Mouse (Mus musculus): ENCODE measurements around the gene Tmem52. TPM values are rescaled to one million over a fixed set of nuclear protein-coding genes. Genes with fewer than 3 reads are reported as not detected.
"Not testable (repeated sequence)": the region's sequence is repeated elsewhere in the genome, so short reads cannot be mapped to it uniquely, and the experiment has no call there.

Tmem52 gene
- not detected in 2 replicates for polyA plus RNA-seq (2015; fragmentation: Nextera tagmentation; extraction: Ambion mirVana)

- peak within 1 kb of the TSS; percentile 50 for H3K9ac ChIP-seq
- no peak for ATAC-seq (ENCODE audit: extremely low read depth, insufficient number of reproducible peaks, low FRiP score, low TSS enrichment)
- peaks cover 15% of the 10 kb centered on the region for H3K4me1 ChIP-seq
Measured at GRCm38 (mm10) chr4:155468952-155469351, at the start of gene Tmem52. Gene Tmem52, plus strand, starts transcription at chr4:155469114.

GRCm38 (mm10) chr4:155420137-155420536, 48.8 kb upstream of the Tmem52 start:
- ATAC-seq (ENCODE audit: extremely low read depth, insufficient number of reproducible peaks, low FRiP score, low TSS enrichment) = no peak
- Histone ChIP-seq H3K9me3 (no peaks in the 10 kb centered on the region), H3K4me1 (no peaks in the 10 kb centered on the region), H3K9ac (no peak overlapping the region), H3K27me3 (replicated peaks) (no peaks in the 10 kb centered on the region; the same call in 1 of the 2 replicates), H3K27ac (replicated peaks) (no peak overlapping the region), H3K4me3 (no peak overlapping the region), H3K4me2 (no peak overlapping the region), H3K36me3 (no peaks in the 10 kb centered on the region)
- WGBS = 81% methylated on average over 3 of the region's 3 CpGs

More at GRCm38 (mm10) chr4:155468952-155469351, at the start of gene Tmem52:
- Histone ChIP-seq H3K27me3 (replicated peaks) (peaks cover 55% of the 10 kb centered on the region), H3K4me2 (peak within 1 kb of the TSS; percentile 66), H3K4me3 (peak within 1 kb of the TSS; percentile 44), H3K9me3 (no peaks in the 10 kb centered on the region), H3K36me3 (no peaks in the 10 kb centered on the region), H3K27ac (replicated peaks) (no peak within 1 kb of the TSS)
- WGBS = 13% methylated on average over 21 of the region's 21 CpGs

GRCm38 (mm10) chr4:155421412-155422370, 47.2 kb upstream of the Tmem52 start:
- not testable (repeated sequence) for H3K27ac ChIP-seq (replicated peaks); H3K9ac ChIP-seq; H3K4me1 ChIP-seq; H3K4me3 ChIP-seq; H3K27me3 ChIP-seq (replicated peaks); H3K4me2 ChIP-seq; ATAC-seq (ENCODE audit: extremely low read depth, insufficient number of reproducible peaks, low FRiP score, low TSS enrichment); H3K9me3 ChIP-seq; H3K36me3 ChIP-seq
- 76% methylated on average over 21 of the region's 30 CpGs for WGBS

- Histone ChIP-seq H3K9ac (no peak overlapping the region), H3K27me3 (replicated peaks) (no peaks in the 10 kb centered on the region; the same call in 1 of the 2 replicates), H3K4me3 (no peak overlapping the region), H3K4me2 (no peak overlapping the region), H3K27ac (replicated peaks) (no peak overlapping the region), H3K36me3 (no peaks in the 10 kb centered on the region), H3K9me3 (no peaks in the 10 kb centered on the region), H3K4me1 (no peaks in the 10 kb centered on the region)
- WGBS = 71% methylated on average over 5 of the region's 5 CpGs
- no peak for ATAC-seq (ENCODE audit: extremely low read depth, insufficient number of reproducible peaks, low FRiP score, low TSS enrichment)
Measured at GRCm38 (mm10) chr4:155423988-155424387, 44.9 kb upstream of the Tmem52 start.

- ATAC-seq (ENCODE audit: extremely low read depth, insufficient number of reproducible peaks, low FRiP score, low TSS enrichment) = no peak
- 73% methylated on average over 6 of the region's 6 CpGs for WGBS
- no peak overlapping the region for H3K4me2 ChIP-seq
- H3K27ac ChIP-seq (replicated peaks) = no peak overlapping the region
- H3K36me3 ChIP-seq = no peaks in the 10 kb centered on the region
- H3K27me3 ChIP-seq (replicated peaks) = no peaks in the 10 kb centered on the region; the same call in 1 of the 2 replicates
- no peak overlapping the region for H3K9ac ChIP-seq
- H3K9me3 ChIP-seq = no peaks in the 10 kb centered on the region
- H3K4me1 ChIP-seq = no peaks in the 10 kb centered on the region
- H3K4me3 ChIP-seq = no peak overlapping the region
Measured at GRCm38 (mm10) chr4:155426272-155426671, 42.6 kb upstream of the Tmem52 start.

GRCm38 (mm10) chr4:155428442-155428841, 40.5 kb upstream of the Tmem52 start:
- Histone ChIP-seq H3K4me1 (no peaks in the 10 kb centered on the region), H3K9me3 (no peaks in the 10 kb centered on the region), H3K4me3 (no peak overlapping the region), H3K36me3 (no peaks in the 10 kb centered on the region), H3K27ac (replicated peaks) (no peak overlapping the region), H3K4me2 (no peak overlapping the region), H3K27me3 (replicated peaks) (no peaks in the 10 kb centered on the region; the same call in 1 of the 2 replicates), H3K9ac (no peak overlapping the region)
- ATAC-seq (ENCODE audit: extremely low read depth, insufficient number of reproducible peaks, low FRiP score, low TSS enrichment) = no peak

GRCm38 (mm10) chr4:155429202-155429601, 39.7 kb upstream of the Tmem52 start:
- Histone ChIP-seq H3K36me3 (no peaks in the 10 kb centered on the region), H3K4me2 (no peak overlapping the region), H3K27ac (replicated peaks) (no peak overlapping the region), H3K4me1 (no peaks in the 10 kb centered on the region), H3K9ac (no peak overlapping the region), H3K4me3 (no peak overlapping the region), H3K27me3 (replicated peaks) (no peaks in the 10 kb centered on the region), H3K9me3 (no peaks in the 10 kb centered on the region)
- no peak for ATAC-seq (ENCODE audit: extremely low read depth, insufficient number of reproducible peaks, low FRiP score, low TSS enrichment)
- 72% methylated on average over 3 of the region's 3 CpGs for whole genome bisulfite sequencing

GRCm38 (mm10) chr4:155432358-155432757, 36.6 kb upstream of the Tmem52 start:
- Histone ChIP-seq H3K4me3 (no peak overlapping the region), H3K27me3 (replicated peaks) (no peaks in the 10 kb centered on the region; the same call in 1 of the 2 replicates), H3K4me2 (no peak overlapping the region), H3K9me3 (no peaks in the 10 kb centered on the region), H3K36me3 (no peaks in the 10 kb centered on the region), H3K9ac (no peak overlapping the region), H3K4me1 (no peaks in the 10 kb centered on the region), H3K27ac (replicated peaks) (no peak overlapping the region)
- no peak for ATAC-seq (ENCODE audit: extremely low read depth, insufficient number of reproducible peaks, low FRiP score, low TSS enrichment)
- 62% methylated on average over 6 of the region's 6 CpGs for whole genome bisulfite sequencing

- Histone ChIP-seq H3K27ac (replicated peaks) (no peak overlapping the region), H3K9ac (no peak overlapping the region), H3K4me3 (no peak overlapping the region), H3K36me3 (no peaks in the 10 kb centered on the region), H3K27me3 (replicated peaks) (no peaks in the 10 kb centered on the region; the same call in 1 of the 2 replicates), H3K9me3 (no peaks in the 10 kb centered on the region), H3K4me1 (no peaks in the 10 kb centered on the region), H3K4me2 (no peak overlapping the region)
- ATAC-seq (ENCODE audit: extremely low read depth, insufficient number of reproducible peaks, low FRiP score, low TSS enrichment) = no peak
- 57% methylated on average over 5 of the region's 5 CpGs for WGBS
Measured at GRCm38 (mm10) chr4:155433993-155434392, 34.9 kb upstream of the Tmem52 start.

- H3K27me3 ChIP-seq (replicated peaks) = 0 out of 2 replicates have a peak, but pooled peaks cover 3% of the 10 kb centered on the region
- H3K27ac ChIP-seq (replicated peaks) = no peak overlapping the region
- no peak for ATAC-seq (ENCODE audit: extremely low read depth, insufficient number of reproducible peaks, low FRiP score, low TSS enrichment)
- no peaks in the 10 kb centered on the region for H3K36me3 ChIP-seq
- H3K4me1 ChIP-seq = no peaks in the 10 kb centered on the region
- no peak overlapping the region for H3K9ac ChIP-seq
- no peak overlapping the region for H3K4me3 ChIP-seq
- WGBS = 60% methylated on average over 3 of the region's 3 CpGs
- no peak overlapping the region for H3K4me2 ChIP-seq
- no peaks in the 10 kb centered on the region for H3K9me3 ChIP-seq
Measured at GRCm38 (mm10) chr4:155442808-155443207, 26.1 kb upstream of the Tmem52 start.

GRCm38 (mm10) chr4:155451597-155451996, 17.3 kb upstream of the Tmem52 start:
- Histone ChIP-seq H3K9me3 (no peaks in the 10 kb centered on the region), H3K36me3 (no peaks in the 10 kb centered on the region), H3K4me3 (no peak overlapping the region), H3K27ac (replicated peaks) (no peak overlapping the region), H3K4me1 (no peaks in the 10 kb centered on the region), H3K9ac (no peak overlapping the region), H3K4me2 (no peak overlapping the region), H3K27me3 (replicated peaks) (no peaks in the 10 kb centered on the region)
- 36% methylated on average over 10 of the region's 10 CpGs for WGBS
- ATAC-seq (ENCODE audit: extremely low read depth, insufficient number of reproducible peaks, low FRiP score, low TSS enrichment) = no peak

Data from heart, embryonic 13.5 days (tissue).